Mouse (Mus musculus): Measurements from ENCODE around the gene Zbtb38. TPM values are rescaled to one million over a fixed set of nuclear protein-coding genes. Genes with fewer than 3 reads are reported as not detected.
"Not testable (repeated sequence)": the region's sequence is repeated elsewhere in the genome, so short reads cannot be mapped to it uniquely, and the experiment has no call there.

Zbtb38 gene
- total RNA-seq, 2 experiments from 2014 or later = 6.0 to 7.1 TPM

DNA sequence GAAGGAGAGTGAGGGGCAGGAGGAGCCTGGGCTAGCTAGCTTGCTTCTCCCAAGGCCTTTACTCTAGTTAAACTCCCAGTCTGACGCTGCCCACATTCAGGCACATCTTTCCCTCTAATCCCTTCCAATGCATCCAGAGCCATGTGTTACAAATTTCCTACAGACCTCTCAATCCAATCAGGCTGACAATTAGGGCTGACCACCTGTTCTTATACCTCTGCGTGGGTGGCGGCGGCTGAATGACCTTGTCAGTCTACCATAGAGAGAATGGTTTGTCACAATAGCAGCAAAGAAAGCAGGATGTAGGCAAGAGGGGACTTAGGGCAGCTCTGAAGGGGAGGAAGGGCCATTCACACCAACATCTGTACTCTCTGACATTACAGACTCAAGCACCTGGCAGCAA, 62.2 kb downstream of the Zbtb38 start:
- no peak for ATAC-seq (replicated peaks; ENCODE audit: low FRiP score, poor library complexity, severe bottlenecking)

DNA sequence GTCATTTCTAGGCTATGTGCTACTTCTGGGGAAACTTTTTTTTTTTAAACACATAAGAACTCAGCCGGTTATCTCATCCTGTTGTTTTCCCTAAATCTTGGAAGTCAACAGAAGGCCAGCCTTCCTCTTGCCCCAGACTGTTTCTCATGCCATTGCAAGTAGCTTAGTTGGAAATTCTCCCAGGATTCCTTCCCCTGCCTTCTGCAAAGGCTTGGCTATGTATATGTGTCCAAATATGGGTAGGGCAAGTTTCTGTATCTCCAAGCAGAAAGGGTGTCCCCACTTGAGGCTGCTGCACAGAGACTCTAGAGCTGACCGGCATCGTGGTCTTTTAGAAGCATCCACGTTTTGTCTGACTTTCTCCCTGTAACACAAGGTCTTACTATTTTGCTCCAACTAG, 63.6 kb downstream of the Zbtb38 start:
- ATAC-seq (replicated peaks; ENCODE audit: low FRiP score, poor library complexity, severe bottlenecking) = no peak

DNA sequence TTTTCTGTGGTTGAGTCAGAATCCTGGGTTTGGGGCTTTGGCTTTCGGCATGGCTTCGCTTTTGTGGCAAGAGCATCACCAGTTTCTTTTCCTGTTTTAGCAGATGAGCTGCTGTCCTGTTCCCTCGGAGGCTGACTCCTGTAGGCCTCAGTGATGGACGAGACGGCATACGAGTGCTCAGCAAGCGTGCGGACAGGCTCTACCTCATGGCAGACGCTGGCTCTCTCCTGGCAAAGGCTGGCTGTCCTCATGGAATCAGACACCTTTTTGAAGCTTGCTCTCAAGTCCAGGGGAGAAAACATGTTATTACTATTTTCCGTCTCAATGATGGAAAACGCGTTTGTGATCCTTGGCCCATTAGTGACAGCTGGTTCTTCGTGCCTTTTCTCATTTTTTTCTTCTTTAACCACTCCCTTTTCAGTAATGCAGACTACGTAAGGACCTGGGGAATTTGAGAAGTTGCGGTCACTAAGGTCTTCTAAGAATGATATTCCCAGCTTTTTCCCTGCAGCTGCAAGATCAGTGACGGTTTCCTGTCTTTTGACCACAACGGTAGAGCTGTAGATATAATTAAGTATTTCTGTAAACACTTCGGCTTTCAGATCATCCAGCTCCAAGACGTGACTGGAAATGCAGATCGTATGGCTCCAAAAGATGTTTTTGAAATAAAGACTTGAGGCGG, 64.3 kb downstream of the Zbtb38 start:
- ATAC-seq (replicated peaks; ENCODE audit: low FRiP score, poor library complexity, severe bottlenecking) = no peak

DNA sequence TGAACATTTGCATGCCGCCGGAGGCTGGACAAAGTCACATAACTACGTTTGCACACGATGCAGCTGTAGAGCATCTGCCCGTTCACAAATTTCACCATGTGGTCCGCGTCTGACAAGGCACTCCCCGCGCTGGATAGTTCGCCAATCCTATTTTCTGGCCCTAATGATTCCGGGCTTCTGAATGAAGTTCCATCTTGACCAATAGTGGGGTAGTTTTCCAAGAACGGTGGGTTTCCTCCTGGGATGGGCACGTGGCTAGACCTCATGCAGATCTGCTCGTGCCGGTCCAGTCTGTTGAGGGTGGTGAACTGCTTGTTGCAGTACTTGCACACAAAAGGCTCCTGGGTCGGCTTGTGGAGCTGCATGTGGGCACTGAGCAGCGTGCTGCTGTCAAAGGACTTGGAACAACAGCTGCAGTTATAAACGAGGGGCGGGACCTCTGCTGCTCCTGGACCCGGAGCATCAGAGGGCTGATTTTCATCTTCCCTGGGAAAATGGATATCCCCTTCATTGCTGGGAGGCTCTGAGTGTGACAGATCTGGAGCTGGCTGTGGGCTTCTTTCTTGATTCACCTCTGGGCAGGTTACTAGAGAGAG, 64.9 kb downstream of the Zbtb38 start:
- no peak for ATAC-seq (replicated peaks; ENCODE audit: low FRiP score, poor library complexity, severe bottlenecking)

DNA sequence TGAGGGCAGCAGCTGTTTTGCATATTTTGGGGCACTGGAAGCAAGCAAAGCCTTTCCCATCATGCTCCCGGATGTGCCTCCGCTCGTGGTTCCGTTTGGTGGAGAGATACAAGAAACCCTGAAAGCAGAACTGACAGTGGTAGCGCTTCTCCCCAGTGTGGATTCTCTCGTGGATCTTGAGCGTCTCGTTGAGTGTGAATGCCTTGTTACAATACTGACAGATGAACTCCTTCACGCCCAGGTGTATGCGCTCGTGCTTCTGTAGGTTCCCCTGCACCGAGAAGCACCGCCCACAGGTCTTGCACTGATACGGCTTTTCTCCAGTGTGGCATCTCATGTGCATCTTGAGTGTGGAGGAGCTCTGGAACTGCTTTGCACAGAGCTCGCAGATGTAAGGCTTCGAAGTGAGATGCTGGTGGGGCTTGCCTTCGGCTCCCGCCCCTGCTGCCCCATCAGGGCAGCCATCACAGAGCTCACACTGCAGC, 67.0 kb downstream of the Zbtb38 start:
- ATAC-seq (replicated peaks; ENCODE audit: low FRiP score, poor library complexity, severe bottlenecking) = no peak

DNA sequence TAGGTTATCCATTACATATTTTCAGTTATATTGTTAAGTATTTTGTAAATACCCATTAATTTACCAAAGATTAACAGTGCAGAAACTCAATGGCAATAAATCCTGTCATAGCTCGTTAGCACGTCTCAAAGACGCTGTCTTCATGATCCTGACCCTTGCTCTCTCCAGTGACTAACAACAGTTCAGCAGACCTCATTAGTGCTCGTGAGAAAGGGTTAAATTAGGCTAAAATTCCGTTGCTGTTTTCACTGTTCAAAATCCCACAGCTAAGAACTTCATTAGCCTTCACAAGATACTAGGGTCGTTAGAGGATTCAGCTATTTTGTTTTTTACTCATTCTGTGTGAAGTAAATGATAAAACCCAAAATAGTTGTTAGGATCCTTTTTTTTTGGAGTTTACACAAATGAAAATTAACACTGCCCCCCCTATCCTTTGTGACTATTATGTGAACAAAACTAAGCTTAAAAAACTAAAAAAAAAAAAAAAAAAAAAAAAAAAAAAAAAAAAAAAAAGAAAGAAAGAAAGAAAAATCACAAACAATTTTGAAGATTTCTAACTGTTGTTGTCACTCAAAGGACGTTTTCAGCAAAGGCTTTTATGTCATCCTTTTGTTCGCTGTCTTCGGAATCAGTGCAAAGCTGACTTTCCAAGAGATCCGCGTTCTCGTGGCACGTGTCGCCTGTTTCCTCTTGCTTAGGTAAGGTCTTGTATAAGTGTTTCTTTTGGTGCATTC, 67.6 kb downstream of the Zbtb38 start:
- no peak for ATAC-seq (replicated peaks; ENCODE audit: low FRiP score, poor library complexity, severe bottlenecking)

DNA sequence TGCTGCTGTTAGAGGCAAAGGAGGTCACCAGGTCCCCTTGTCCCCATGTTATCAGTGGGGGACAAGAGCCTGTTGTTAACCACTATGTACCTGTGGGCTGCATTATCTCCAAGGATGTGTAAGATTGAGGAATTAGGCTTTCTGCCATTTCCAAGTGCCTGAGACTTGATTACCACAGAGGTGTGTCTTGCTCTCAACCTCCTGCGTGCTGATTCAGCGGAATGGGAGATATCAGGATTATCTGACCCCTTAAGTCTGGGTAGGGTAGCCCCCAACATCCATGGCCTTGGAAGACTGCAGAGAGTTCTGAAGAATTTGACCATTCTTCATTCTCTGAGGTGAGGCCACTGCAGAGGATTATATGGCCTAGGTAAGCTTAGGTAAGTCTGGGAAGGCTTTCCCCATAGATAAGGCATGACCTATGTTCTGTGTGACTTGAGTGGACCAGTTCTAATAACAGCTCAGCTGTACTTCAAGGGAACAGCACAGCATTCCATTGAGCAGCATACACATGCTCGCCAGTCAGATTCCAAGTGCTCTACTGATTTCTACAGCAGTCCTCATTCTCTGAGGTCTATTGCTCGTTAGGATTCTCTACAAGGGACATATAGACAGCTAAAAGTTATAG, 68.4 kb downstream of the Zbtb38 start:
- no peak for ATAC-seq (replicated peaks; ENCODE audit: low FRiP score, poor library complexity, severe bottlenecking)

DNA sequence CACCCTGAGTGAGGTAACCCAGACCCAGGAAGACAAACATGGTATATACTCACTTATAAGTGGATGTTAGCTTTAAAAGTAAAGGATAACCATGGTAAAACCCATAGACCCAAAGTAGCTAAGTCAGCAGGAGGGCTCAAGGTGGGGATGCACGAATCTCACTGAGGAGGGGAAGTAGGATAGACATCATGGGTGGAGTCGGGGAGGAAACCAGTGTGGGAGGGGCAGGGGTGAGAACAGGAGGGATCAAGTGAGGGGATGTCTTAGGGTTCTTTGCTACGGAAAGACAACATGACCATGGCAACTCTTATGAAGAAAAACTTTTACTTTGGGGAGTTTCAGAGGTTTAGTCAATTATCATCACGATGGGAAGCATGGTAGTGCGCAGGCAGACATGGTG, 74.0 kb downstream of the Zbtb38 start:
- ATAC-seq (replicated peaks; ENCODE audit: low FRiP score, poor library complexity, severe bottlenecking) = no peak

DNA sequence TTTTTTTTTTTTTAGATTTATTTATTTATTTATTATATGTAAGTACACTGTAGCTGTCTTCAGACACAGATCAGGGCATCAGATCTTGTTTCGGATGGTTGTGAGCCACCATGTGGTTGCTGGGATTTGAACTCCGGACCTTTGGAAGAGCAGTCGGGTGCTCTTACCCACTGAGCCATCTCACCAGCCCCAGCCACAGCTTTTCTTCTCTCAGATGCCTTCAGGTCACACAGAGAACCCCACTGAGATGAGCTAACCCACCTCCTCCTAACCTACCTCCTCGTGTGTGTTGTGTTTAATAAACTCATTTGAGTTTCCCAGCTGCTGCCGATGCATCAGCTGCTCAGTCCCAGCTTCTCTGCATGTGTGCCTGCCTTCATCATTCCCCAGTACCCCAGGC, 74.9 kb downstream of the Zbtb38 start:
- not testable (repeated sequence) for ATAC-seq (replicated peaks; ENCODE audit: low FRiP score, poor library complexity, severe bottlenecking)

DNA sequence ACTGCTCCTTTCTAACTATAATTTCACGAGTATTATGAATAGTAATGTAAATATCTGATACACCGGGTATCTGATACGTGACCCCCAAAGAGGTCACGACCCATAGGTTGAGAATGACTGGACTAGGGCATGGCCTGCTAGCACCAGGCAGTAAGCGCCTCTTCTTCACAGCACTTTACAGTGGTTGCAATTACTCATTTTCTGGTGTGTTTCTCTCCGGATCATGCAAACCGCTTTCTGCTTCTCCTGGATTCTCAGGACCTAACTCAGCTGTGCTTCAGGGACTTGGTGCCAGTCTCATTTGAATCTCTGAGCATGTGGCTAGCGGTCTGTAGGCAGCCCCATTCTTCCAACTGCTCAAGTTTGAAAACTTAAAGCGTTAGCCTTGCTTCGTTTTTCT, 76.0 kb downstream of the Zbtb38 start:
- ATAC-seq (replicated peaks; ENCODE audit: low FRiP score, poor library complexity, severe bottlenecking) = no peak

DNA sequence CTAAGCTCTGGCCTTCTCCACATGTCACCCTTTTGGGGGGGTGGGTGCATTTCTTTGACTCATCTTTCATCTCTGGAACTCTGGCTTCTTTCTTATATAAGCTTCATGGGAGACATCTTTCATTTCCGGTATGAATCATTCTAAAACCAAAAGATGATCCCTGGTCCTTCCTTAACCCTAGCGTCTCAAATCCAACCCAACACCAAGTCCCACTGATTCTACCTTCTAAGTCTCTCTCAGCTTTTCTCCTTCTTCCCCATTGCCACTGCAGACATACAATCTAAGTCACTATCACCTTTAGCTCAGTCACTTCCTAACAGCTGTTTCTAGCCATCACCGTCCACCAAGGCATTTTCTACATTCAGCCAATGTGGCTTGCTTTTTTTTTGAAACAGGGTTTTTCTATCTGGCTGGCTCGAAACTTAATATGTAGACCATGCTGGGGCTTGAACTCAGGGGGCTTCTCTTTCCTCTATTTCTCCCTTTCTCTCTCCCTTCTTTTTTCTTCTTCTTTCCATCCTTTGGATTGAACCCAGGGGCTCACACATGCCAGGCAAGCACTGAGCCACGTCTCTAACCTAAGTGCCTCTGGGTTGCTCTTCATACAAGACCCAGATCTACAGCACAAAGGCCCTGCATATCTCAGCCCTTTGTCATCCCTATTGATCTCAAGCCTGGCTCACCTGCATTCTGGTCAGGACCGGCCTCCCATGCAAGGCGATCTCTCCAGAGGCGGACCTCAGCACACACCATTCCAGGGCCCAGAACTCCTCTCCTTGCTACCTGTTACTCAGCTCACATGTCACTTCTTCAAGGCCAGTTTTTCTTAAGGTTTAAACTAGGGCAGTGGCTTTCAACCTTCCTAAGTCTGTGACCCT, 76.6 kb downstream of the Zbtb38 start:
- no peak for ATAC-seq (replicated peaks; ENCODE audit: low FRiP score, poor library complexity, severe bottlenecking)

DNA sequence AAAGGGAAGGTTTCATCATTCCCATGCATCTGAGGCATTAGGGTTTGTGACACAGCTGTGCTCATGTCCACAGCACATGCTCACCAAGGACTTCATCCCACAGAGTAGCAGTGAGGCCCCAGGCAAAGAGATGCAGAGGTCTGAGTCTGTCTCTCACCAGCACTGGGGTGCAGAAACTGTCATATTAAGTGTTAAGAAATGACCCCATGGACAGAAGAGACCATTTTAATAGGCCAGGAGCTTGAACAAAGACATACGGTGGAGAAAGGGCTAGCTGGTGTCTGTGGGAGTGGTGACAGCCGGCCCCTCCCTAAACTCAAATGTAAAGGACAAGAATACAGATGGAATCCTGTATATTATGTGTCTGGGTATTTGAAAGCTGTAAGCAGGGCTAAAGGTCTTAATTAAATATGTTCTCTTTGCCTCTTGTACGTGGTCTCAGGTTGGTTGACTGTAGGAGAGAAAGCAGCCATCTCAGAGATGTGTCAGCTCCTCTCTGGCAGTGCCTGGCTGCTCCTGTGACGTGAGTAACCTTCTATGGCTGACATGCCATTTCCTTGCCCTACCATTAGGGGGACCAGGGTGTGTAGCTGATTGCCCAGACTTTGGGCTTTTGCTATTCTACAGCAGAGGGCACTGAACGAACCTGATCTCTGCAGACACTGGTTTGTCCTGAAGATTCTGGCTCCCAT, 77.4 kb downstream of the Zbtb38 start:
- ATAC-seq (replicated peaks; ENCODE audit: low FRiP score, poor library complexity, severe bottlenecking) = peak; percentile 82; the same call in 1 of the 2 replicates

DNA sequence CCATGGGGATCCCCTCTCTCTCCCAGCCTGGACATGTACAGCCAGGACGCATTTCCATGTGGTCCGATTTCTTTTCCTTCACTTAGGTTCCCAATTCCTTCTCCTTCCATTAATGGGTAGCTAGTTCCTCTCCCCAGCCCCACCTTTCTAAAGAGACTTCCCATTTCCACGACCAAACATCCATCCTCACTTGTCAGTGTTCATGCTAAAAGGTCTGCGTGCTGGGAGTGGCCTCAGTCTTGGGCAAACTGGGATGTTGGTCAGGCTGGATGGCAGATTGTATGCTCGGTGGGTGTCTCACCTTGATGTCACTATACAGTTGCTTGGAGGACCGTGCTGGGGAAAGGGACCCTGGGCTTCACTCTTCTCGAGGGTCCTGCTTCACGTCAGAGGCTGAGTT, 78.3 kb downstream of the Zbtb38 start:
- ATAC-seq (replicated peaks; ENCODE audit: low FRiP score, poor library complexity, severe bottlenecking) = no peak

DNA sequence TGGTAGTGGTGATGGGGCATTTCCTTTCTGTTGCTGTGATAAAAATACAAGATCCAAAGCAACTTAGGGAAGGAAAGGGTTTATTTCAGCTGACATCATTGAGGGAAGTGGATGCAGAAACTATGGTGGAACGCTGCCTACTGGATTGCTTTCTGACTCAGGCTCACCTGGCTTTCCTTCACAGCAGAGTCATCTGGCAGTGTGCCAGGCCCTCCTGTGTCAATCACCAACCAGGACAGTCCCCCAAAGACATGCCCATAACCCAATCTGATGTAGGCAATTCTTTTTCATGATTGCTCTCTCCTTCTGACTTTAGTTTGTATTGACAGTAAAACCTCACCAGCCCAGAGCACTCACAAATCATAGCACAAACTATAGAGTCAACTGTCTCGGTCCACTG, 80.2 kb downstream of the Zbtb38 start:
- no peak for ATAC-seq (replicated peaks; ENCODE audit: low FRiP score, poor library complexity, severe bottlenecking)

DNA sequence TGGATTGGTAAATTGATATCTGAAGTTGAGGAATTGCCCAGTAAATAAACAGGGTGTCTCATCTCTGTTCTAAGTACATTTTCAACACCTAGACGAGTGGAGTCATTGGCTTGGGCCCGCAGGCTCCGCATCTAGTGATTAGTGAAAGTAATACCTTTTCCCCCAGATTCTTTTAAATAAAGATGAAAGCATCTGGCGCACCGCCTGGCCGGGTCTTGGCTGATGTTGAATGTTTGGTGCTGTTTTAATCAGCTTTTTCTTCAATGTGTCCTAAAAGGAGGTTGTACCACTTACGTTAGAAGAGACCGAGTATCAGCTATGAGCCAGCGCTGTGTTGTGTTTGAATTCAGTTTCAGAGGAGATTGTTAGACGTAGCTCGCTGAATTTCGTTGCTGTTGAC, 81.4 kb downstream of the Zbtb38 start:
- no peak for ATAC-seq (replicated peaks; ENCODE audit: low FRiP score, poor library complexity, severe bottlenecking)

DNA sequence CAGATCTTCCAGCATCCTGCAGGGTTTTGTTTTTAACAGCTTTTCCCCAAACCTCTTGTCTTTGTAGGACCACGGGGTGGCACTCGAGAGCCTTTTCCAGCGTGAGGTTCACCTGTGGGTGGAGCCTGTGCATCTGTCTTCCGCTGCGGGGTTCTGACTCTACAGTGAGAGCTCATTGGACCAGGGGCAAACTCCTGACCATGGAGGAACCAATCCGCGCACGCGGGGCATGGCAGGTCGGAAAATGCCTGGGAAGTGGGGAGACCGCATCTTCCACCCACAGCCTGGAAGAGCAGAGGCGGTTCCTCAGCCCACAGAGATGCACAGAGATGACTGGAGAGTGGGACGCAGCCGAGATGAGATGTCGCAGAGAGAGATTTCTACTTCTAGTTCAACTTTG, 82.8 kb downstream of the Zbtb38 start:
- peak; percentile 100 for ATAC-seq (replicated peaks; ENCODE audit: low FRiP score, poor library complexity, severe bottlenecking)

DNA sequence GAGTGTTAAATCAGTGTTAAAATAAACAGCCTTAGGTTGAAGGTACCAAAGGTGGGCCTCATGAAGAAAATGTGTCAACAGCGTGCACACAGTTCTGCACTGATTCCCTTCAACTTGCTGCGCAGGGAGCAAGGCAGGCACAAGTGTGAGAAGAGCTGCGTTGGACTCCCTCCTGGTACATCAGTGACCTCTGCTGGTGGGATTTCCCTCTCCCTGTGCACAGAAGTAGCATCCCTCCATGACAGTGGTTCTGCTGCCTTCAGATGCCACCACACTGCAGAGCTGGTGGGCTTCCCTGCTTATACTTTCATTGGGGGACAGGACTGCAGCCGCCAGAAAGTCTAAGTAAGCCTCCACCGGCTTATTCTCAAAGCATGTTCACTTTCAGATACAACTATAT, 84.0 kb downstream of the Zbtb38 start:
- ATAC-seq (replicated peaks; ENCODE audit: low FRiP score, poor library complexity, severe bottlenecking) = no peak

DNA sequence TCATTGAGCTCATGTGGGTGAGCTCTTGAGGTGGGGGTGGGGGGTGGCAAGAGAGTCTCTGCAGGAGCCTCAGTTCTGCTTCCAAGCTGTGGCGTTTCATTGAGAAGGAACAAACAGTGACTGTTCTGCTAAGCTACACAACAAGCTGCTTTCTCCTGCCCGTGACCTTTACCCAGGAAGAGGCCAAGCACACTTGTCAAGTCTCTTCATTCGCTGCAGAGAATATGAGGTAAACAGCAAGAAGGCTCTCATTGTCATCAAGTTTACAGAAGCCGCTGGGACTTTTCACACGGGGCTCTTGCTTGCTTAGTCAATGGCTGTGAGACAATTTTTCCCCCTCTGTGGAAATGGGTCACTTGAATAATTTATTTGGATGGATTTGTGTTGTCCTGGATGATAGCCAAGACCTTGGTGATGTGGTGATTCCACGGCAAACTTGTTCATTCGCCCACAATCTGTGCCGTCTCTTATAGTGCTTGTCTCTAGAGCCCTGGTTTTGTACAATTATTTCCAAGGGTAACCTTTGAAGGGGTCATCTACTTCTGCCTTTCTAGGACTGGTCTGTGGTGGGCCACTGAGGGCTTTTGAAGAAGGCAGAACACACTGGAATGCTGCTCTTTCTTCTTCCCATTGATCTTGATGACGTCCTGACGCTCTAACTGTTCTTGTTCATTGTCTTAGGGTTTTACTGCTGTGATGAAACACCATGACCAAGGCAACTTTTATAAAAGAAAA, 92.0 kb downstream of the Zbtb38 start:
- ATAC-seq (replicated peaks; ENCODE audit: low FRiP score, poor library complexity, severe bottlenecking) = no peak
